Mouse (Mus musculus) adrenal gland, postnatal 14 days (tissue): ENCODE measurements at regions not wholly inside any gene's neighbourhood (a gene's known extent, or its start where the extent isn't known, plus 50 kb on each side); places are given as distances from the start of the nearest gene placed in this dataset.

Experiments used
- DNase-seq: peaks from one replicate; pipeline ENCODE4 v3.0.0; 2021; ENCODE audit warnings: mixed read lengths

GRCm38 (mm10) chr1:52553871-52554270 is 53.4 kb upstream of the Nab1 start:
- no peak for DNase-seq

- peak; percentile 38 for DNase-seq
These were observed 64.7 kb upstream of the Nemp2 start for GRCm38 (mm10) chr1:52565812-52566211.

- DNase-seq: no peak
These were observed 58.8 kb upstream of the Nemp2 start for GRCm38 (mm10) chr1:52571674-52572073.

DNA sequence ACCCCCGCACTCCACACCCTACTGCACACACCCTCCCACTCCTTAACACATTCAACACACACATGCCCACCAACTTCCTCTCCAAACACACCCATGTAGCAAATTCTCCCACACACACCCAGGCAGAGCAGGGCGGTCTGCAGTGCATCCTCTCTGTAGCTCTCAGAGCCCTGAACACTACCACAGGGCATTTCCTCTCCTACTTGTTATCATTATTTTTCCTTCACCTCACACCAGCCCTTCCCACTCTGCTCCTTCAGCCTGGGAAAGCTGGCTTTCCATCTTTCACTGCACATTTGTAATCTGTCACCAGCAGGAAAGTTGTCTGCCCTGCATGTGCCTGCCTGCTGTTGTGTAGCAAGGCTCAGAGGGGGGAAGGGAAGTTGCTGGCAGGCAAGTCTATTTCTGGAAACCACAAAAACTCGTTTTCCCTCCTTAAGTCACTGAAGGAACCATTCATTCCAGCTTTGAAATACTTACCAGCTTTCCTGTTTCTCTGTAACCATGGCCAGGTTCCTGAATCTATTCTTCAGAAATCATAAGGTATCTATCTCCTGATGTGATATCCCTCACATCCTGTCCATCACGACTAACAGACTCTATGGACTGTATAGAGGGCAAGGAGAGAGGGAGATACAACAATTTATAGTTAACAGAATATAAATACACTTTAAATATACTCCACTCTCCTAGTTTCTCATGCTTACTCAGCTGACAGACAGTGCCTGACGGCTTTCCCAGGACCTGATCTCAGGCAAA is 52.0 kb upstream of the Nemp2 start:
- DNase-seq: peak; percentile 17

GRCm38 (mm10) chr1:52580132-52580896 is 50.2 kb upstream of the Nemp2 start:
- DNase-seq: no peak
